Mouse (Mus musculus) megakaryocyte-erythroid progenitor cell, adult 5-6 weeks (primary cell): Measurements from ENCODE around the gene Rassf5. TPM values are rescaled to one million over a fixed set of nuclear protein-coding genes. Genes with fewer than 3 reads are reported as not detected.

Source experiments
- ATAC-seq: replicated peaks from 2 replicates; pipeline ENCODE4 v1.8.0; 2016; ENCODE audit warnings: mild to moderate bottlenecking, inconsistent platforms; ENCODE audit not compliant: severe bottlenecking, poor library complexity, low FRiP score, low TSS enrichment
- total RNA-seq, 2 experiments: library from RNA; stranded (forward) in 1 of 2; stranded (reverse) in 1 of 2; fragments of 200-1000, 215-1000 nt in 1 of 2; fragments of >200 nt in 1 of 2; fragmentation: Nextera tagmentation in 1 of 2; gene quantifications; 2 replicates each; pipeline ENCODE4 v1.2.3; 2014 to 2017

The Rassf5 gene
- total RNA-seq, 2 experiments from 2014 or later, result 20.0 to 28.0 TPM

DNA sequence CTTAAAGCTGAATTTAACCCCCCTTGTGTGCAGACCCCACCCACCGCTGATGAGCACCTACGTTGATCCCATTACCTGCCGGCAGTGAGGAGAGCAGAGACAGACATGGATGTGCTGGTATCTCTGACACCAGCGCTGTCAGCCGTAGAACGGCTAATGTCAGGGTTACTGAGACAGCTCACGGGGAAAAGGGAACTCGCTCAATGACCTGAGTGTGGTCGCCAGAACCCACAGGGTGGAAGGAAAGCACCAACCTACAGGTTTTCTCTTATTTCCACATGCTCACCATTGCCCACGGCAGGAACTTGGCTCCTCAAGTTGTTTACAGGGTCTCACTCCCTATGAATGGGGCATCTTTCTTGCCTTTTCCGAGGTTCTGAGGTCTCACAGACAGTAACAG, 26.1 kb downstream of the Rassf5 start:
- ATAC-seq, result no peak

DNA sequence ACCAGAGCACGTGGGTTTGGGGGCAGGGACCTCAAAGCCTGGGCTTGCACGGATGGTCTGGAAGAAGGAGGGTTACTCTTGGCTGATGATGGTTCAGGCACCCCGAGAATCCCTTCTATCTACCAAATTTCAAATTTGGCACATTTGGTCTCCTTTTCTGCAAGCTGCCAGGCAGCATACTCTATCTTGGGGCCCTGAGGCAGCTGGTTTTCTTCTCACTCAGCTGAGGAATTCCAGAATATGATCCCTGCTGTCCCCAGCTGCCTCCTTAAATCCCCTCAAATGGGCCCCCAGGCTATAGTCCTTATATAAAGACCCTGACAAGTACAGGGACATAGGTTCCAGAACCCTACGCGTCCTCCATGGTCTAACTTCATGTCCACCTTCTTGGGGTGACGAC, 31.7 kb downstream of the Rassf5 start:
- no peak for ATAC-seq

DNA sequence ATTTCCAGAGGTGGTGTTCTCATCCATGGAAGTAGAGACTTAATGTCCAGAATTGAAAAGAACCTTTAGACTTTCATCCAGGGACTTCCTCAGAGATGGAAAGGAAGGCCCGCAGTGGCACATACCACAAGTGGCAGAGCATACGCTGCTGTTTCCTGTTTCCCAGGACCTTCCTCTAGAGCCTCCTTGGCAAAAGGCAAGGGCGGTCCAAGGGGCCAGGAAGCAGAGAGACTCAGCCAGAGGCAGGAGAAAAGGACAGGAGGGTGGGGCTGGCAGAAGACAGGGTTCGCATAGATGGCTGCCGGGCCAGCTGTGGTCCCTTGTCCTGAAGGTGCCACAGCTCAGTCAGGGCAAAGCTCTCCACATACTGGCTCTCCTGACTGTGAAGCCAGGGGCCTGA, 32.1 kb downstream of the Rassf5 start:
- ATAC-seq, result no peak

DNA sequence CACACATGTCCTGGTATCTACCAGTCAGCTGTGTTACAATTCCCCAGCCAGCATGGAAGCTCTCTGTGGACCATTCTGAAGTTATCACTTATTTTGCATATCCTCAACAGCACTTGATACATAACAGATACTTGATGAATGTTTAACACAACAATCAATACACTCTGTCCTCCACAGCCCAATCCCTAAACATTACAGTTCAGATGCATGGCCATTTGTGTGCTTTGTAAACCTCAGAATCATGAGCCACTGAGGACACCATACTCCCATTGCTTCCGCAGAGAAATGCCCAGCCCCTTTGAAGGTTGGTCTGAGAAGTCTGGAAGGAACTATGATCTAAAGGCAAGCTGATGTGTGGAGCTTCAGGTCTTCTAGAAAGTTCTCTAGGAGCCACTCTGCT, 33.4 kb downstream of the Rassf5 start:
- ATAC-seq, result no peak

DNA sequence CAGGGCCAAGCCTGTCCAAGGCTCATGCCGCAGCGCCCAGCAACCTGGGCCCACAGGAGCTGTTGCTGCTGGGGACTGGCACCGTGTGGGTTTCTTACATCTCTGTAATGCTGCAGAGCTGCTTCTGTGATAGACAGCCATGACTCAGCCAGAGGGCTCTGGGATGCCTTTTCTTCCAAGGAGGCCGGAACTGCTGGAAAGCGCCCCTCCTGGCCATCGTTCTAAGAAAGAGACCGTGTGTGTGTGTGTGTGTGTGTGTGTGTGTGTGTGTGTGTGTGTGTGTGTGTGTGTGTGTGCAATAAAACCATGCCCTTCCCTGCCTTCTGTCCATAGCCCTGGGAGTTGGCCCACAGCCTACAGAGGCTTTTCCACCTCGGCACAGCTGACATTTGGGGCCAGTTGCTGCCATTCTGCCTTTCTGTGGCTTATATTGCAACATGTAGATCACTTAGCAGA, 35.1 kb downstream of the Rassf5 start:
- no peak for ATAC-seq

DNA sequence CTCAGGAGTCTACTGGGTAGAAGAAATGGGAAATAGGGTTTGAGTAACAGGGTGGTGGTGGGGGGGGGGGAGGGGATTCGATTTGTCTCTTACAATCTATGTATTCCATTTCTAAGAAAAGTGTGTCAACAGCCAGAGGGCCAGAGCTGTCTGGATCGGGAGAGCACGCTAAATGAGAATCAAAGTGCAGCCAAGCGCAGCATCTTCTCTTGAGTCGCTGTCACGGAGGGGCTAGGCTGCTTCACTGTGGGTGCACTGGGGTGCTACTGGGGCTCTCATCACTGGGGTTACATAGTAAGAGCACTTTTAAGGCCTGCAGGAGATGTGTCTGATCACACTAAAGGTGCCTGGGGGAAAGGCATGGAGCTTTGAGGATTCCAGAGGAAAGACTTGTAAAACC, 36.3 kb downstream of the Rassf5 start:
- no peak for ATAC-seq

GRCm38 (mm10) chr1:131208081-131208480, 37.0 kb downstream of the Rassf5 start:
- ATAC-seq, result no peak

- peak; percentile 66 for ATAC-seq
Measured at GRCm38 (mm10) chr1:131207531-131207930, 37.5 kb downstream of the Rassf5 start.

DNA sequence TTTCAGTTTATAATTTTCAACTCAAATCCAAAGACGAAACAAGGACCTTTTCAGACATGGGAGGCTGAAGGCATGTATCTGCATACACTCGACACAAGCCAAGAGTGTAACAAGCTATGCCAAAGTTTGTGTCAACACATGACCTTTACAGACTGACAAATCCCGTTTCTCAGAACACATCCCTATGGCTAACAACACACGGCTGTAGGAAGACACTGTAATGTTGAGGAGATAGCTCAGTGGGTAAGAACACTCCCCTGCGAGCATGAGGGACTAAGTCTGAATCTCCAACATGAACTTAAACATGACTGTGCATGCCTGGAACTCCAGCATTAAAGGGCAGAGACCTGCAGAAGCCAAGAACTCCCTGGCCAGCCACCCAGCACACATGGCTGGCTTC, 38.7 kb downstream of the Rassf5 start:
- ATAC-seq, result no peak

GRCm38 (mm10) chr1:131204461-131204860, 40.6 kb downstream of the Rassf5 start:
- ATAC-seq, result no peak

- ATAC-seq, result no peak
Measured at GRCm38 (mm10) chr1:131201391-131201790, 43.7 kb downstream of the Rassf5 start.

- no peak for ATAC-seq
Measured at GRCm38 (mm10) chr1:131200588-131200987, 44.5 kb downstream of the Rassf5 start.

GRCm38 (mm10) chr1:131199976-131200375, 45.1 kb downstream of the Rassf5 start:
- peak; percentile 90 for ATAC-seq

- ATAC-seq, result peak; percentile 28; the same call in 1 of the 2 replicates
Measured at GRCm38 (mm10) chr1:131199118-131199821, 45.8 kb downstream of the Rassf5 start.

GRCm38 (mm10) chr1:131198417-131198960, 46.6 kb downstream of the Rassf5 start:
- no peak for ATAC-seq

GRCm38 (mm10) chr1:131196107-131196506, 49.0 kb downstream of the Rassf5 start:
- ATAC-seq, result no peak

GRCm38 (mm10) chr1:131195653-131196052, 49.4 kb downstream of the Rassf5 start:
- ATAC-seq, result peak; percentile 24

DNA sequence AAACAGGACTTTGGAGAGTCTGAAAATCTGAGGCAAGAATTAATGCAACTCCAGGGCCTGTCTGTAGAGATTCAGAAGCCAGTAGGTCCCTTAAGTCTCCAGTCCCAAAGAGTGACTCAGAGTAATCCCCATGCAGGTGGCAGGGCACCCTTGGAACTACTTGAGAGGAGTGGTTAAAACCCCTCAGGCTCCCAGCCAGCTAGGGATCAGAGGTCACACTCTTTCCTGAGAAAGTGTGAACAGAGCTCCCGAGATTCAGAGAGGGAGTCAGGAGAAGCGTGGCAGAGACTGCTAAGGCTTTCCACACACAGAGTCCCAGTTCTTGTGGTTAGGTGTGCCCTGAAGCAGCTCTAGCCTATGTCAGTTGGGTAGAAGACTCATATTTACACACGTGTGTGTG, 51.3 kb downstream of the Rassf5 start:
- no peak for ATAC-seq

GRCm38 (mm10) chr1:131188655-131189054, 56.4 kb downstream of the Rassf5 start:
- ATAC-seq, result peak; percentile 42

DNA sequence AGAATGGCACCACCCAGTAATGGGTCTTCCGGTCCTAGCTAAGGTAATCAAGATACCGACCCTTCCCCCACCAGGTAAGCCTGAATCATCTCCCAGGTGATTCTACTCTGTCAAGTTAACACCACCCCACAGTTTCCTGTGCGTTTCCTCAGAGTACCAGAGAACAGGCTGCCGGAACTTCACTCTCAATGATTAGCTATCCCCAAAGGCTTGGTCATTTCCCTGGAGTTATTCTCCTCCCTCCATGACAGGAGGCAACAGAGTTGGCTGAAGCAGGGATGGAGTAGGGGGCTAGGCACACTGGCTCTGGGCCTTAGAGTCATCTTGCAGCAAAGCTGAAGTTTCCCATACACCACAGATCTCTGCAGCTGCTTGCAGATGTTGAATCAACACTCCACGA, 57.2 kb downstream of the Rassf5 start:
- ATAC-seq, result no peak

GRCm38 (mm10) chr1:131186995-131187394, 58.1 kb downstream of the Rassf5 start:
- ATAC-seq, result no peak
